Mouse (Mus musculus) telencephalon, adult 2 months (tissue): ENCODE results near the gene Wwc2.

ENCODE experiments used
- DNase-seq: peaks from one replicate; pipeline ENCODE4 v3.0.0-alpha.2; 2011; ENCODE audit warnings: low read depth, low spot score

Wwc2 gene

DNA sequence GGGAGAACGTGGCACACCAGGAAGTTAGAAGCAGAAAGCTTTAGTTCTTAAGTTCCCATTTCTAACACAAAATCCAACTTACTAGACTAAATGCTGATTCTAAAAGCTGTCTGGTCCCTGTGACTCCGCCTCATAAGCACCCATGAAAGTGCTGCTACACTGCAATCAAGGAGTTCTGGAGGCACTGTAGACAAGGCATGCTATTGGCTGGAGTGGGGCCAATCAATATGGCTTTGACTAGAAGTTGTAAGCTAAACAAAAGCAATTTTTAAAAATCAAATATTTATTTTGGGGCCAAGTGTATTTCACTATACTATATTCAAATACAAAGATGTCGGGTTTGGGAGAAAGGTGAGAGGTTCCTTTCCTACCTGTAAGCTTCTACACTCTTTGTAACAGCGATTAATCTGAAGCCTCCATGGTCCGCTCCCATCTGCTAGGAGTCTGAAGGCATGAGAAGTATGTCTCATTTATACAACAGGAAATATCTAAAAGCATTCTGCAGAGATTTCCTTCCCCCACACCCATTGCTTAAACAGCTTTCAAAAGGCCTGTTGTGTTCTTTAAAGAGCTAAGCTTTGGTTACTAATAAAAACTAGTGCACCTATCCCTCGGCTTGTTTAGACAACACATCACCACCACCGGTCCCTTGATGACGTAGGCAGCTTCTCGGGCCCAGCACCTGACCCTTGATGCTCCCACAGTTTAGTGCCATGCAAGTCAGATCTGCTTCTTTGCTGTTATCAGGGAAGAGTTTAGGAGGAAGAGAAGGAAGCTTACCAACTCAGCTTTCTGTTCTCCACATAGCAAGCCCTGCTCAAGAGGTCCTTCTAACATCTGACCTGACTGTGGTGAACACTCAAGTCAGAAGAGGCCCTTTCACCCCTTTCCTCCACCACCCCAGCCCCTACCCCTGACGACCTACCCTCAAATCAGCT, 50.5 kb downstream of the Wwc2 start:
- no peak for DNase-seq

DNA sequence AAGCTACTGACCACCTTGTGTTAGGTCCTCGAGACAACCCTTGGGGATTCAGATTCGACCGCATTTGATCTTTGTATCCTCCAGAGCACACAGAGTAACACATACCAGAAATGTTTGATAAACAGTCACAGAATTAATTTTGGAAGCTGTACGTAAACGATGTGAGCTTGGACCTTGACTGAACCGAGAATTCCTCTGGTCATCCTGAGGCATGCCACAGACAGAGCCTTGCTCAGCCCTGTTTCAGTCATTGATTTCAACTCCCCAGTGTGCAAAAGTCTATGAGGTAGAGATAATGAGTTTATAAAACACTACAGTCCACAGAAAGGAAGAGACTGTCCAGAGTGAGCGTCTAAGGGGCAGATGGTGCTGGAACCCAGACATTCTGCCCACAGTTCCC, 51.5 kb downstream of the Wwc2 start:
- no peak for DNase-seq

DNA sequence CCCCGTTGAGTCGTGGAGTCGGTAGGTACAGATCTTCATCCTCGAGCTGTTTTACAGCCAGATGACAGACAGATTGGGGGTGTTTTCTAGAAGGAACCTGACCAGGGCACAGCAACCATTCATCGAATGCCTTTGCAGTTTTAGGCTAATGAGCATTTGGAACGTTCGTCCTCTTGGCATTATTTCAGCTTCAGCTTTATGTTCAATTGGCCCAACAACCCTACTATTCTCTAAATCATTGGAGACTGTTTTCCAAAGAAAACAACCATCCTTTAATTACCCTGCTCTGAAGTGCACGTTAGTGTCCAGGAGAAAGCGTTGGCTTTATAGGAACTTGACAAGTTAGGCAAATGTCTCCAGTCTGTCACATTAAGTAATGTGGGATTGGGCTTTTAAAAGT, 54.3 kb downstream of the Wwc2 start:
- no peak for DNase-seq

DNA sequence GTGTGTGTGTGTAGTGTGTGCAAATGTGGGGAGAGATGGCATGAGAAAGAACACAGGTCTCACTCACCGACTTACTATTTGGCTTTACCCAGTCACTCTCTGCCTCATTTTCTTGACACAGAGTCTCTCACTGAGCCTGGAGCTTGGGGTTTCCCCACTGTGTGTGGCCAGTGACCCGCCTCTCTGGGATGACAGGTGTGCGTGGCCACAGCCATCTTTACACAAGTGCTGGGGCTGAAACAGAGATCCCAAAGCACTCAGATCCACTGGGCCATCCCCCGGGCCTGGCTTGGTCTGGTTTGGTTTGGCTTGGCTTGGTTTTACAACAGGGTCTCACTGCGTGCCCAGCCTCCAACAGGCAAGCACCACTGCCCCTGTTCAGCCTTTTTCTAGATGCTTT, 55.3 kb downstream of the Wwc2 start:
- no peak for DNase-seq

DNA sequence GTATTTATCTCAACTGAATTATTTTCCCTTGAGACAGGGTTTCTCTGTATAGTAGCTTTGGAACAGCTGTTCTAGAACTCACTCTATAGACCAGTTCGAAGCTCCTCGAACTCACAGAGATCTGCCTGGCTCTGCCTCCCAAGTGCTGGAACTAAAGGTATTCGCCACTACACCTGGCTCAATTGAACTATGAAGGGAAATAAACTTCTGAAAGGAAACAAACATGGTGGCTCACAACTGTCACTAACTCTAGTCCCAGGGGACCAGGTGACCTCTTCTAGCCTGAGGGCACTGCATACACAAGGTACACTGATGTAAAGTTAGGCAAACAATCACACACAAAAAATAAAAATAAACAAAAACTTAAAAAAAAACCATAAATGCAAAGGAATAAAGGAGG, 57.6 kb downstream of the Wwc2 start:
- no peak for DNase-seq

DNA sequence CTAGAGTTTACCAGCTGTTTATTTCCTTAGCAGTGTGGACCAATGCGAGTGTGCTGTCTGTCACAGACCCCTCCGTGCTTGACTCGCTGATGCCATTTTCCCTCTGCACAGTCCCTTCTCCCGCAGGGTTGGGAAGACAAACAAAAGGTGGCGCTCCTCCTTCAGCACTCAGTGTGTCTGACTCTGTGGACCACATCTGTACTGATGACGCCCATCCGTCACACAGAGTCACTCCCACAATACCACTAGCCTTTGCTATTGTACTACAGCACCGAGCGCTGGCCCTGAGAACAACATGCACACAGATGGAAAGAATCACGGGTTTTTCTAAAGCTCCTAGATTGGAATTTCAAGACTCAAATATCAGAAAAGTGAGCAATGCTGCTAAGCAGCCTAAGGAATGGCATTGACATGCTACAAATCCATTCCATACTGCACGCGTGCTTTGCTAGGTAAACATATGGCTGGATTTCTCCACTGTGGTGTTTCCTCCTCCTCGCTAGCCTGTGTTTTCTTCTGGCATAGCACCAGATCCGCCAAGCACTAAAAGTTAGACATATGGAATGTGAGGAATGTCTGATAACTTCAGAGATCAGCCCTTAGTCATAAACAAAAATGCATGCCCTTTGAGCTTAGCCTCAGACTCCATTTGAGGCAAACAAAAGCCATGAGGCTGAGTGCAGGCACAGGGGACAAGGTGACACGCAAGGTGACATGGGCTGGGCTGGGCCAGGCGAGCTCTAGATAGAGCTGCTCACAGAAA, 58.5 kb downstream of the Wwc2 start:
- DNase-seq, result peak; percentile 50

DNA sequence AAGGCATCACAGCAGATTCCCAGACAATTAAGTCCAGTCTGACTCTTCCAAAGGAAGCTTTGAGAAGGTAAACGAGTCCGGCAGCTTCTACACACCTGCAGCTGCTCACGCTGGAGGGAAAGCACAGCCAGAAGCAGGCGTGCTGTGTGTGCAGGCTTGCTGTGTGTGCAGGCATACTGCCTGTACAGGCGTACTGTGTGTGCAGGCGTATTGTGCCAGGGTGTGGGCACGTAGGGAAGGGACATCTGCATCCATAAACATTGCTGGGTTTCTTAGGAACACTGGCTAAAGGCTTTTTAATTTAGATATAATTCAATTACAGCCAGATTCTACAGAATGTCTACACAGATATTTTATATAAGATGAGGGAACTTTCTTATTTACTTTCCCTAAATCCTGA, 59.4 kb downstream of the Wwc2 start:
- DNase-seq, result no peak

DNA sequence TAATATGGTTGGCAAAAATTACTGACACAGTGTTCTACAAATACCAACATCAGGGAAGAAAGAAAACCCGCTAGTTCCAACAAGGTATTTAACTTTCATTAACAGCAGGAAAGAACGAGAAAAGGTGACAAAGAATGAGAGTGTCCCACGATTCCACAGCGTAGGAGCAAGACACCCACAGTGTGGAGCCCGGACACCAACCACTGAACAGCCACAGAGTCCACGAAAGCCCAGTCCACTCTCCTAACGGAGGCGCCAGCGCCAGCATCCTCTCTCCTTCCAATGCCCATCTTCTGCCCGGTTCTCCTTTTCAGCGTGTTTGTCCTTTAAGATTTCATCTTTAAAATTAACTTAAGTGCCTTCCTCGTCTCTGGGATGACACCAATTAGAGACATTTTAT, 61.1 kb downstream of the Wwc2 start:
- DNase-seq, result no peak

DNA sequence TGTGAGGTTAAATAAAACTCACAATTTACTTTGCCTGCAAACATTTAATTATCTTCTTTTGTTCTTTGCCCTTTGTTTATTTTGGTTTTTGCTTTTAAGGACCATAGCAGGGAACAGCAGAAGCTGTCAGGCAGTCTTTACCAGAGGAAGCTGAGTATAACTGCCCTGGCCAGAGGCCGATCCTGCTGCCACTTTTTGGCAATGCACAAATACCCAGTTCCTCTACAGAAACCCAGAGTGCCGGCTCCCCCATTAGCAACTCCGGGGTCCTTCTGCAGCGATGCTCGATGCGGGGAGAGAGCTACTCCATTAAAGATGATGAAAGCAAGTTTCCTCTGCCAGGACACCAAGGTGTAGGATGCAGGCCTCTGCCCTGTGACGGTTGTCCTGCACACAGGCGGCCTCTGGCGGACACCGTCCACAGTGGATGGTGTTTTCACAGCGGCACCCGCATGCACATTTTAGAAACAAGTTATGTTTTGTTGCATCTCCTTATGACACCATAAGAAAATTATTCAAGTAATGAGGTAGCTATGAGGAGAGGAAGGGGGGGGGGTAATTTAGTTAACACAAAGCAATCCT, 62.0 kb downstream of the Wwc2 start:
- no peak for DNase-seq

DNA sequence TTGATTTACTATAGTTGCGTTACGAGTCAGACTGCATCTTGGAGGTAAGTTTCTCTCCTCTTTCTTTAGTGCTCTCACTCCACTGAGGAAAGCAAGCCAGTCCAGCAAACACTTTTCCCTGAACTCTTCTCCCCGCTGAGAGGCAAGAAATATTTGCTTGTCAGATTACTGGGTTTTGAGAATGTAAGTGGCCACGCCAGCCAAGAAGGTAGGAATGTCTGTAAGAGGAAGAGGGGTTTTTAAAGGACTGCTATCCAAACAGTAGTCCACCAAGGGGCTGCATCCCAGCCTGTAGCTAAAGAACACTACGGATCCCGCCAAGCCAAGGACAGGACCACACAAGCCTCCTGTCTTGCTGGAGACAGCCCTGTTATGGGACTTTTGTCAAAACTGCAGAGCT, 65.8 kb downstream of the Wwc2 start:
- no peak for DNase-seq

DNA sequence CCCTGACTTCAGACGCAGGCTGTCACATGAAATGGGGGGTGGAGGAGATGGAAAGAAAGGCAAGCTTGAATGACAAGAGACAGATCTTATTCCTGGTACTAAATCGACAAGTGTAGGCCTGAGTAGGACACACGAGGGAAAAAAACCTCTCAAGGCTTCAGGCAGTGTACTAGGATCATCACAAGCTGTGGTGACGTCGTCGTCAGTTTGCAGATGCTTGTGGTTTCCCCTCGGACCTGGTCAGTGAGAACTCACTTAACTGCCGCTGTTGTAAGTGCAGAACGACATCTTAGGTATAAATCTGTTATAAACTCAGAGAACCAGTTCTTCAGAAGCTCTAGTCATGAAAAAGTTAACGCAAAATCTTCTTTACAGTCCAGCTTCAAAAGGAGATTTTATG, 67.9 kb downstream of the Wwc2 start:
- DNase-seq, result no peak

DNA sequence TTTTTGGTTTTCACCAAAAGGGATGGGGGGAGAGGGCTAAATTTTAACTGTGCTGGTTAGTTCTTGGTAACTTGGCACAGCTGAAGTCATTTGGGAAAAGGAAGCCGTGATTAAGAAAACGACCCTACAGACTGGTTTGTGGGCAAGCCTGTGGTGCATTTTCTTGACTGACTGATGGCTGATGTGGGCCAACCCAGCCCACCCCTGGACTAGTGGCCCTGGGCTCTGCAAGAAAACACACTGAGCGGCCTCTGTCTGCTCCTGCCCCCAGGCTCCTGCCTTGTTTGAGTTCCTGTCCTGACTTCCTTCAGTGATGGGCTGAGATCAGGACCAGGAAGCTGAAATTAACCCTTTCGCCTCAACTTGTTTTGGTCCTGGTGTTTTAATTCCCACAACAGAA, 68.7 kb downstream of the Wwc2 start:
- no peak for DNase-seq

DNA sequence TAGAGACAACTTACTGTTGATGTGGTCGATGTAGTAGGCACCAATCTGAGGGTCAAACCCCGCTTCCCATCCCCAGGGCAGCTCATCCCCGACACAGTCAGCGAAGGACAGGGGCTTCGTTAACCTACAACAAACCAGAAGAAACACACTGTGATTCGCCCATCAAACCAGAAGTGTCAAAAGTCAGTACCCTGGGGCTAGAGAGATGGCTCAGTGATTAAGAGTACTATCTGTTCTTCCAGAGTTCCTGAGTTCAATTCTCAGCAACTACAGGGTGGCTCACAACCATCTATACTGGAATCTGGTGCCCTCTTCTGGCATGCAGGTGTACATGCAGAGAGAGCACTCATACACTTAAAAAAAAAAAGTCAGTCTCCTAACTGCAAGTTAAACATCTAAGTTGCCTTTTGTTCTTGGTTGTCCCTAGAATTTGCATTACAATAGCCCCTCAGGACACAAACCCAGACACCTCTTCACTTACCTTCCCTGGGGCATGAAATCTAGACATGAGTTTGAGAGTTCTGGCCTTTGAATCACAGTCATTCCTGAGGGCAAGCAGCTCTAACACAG, 70.1 kb downstream of the Wwc2 start:
- DNase-seq, result no peak

DNA sequence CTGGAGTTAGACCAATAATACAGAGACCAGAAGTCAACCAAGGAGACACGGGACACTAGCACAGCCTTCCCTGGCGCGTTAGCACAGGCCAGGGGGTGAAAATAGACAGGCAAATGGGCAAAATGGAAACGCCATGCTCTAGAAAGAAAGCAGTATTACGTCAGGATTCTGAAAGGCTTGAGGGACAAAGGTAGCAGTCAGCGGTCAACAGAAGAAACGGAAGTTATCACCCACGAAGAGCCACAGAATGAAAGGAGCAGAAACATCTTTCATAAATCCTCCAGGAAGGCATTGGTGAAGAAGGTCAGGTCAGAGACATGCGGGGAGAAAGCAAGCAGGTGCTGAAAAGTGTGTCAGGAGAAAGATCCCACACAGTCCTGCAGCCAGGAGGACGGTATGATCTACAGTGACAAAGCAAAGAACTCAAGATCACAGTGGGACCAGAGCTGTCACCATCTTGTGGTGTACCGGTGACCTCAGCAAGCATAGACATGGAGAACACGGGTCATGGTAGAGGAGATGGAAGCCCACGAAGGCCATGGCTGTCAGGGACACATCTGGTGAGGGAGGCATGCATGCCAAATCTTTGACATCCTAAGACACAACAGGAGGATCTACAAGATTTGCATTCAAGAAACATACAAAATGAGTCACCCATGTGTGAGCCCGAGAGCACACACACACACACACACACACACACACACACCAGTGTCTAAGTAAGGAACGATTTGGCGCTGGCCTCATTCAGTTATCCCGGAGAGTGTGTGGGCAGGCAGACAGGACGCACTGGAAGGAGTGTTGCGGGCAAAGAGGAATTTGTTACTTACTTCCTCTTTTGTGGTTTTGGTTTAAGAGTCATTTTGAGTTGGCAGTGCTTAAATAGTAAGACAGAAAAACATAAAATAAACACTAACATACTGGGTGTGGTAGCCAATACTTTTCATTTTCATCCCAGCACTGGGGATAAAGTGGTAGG, 73.4 kb downstream of the Wwc2 start:
- peak; percentile 28 for DNase-seq

DNA sequence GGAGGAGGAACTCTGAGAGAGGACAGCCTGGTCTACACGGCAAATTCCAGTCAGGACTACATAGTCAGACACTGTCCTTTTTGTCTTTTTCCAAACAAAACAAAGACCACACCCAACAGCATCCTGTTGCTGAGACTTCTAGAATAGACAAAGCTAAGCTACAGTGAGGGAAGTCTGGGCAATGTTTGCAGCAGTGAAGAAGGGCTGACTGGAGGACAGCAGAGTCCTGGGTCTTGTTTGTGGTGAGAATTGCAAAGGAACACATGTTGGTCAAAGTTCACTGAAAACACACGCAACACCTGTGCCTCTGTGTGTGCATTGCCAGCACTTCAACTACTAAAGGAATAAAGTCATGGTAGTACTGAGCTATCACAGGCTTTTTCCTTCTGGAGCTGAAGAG, 75.2 kb downstream of the Wwc2 start:
- DNase-seq, result no peak

DNA sequence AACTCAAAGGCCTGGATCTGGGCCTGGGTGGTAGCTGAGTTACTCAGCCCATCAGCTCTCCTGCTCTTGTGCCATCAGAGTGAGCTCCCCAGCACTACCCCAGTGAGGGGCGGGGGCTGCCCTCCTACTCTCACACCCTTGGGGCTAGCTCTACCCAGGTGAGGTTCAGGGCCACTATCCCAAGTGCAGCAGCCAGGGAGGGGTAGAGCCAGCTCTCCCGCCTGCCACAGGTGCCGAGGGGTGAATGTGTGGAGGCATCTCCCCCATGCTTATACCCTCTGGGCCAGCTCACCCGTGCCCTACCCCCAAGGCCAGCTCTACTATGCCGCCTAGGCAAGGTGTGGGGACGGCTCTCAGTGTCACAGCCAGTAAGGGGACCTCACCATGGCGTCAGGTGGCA, 75.8 kb downstream of the Wwc2 start:
- DNase-seq, result no peak

DNA sequence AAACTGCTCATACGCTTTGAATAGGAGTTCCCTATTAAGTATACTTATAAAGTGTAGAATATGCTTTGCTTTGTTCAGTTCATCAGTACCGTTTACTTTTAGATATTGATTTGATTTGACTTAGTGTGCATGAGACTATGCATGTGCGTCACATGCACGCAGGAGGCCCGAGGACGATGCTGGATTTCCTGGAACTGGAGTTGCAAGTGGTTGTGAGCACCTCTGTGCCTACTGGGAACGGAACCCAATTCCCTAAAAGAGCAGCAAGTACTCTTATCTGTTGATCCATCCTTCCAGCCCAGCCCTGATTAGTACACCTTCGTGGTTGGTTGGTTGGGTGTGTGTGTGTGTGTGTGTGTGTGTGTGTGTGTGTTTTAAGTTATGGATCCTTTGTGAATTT, 76.6 kb downstream of the Wwc2 start:
- DNase-seq, result no peak

DNA sequence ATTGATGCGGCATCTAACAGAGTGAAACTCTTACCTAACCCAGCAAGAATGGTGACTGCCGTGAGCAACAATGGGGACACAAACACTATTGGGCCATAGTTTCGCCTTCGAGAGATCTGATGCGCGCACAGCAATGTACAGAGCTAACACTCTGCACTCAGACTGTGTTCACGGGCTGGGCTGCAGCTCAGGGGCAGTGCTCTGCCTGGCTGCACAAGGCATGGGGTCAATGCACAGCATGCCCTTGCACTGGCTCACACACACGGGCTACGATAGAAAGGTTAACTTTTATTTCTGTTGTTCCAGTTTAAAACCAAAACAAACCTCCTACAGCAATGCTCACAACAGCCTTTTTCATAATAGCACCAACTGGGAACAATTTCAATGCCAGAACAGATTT, 77.1 kb downstream of the Wwc2 start:
- no peak for DNase-seq

DNA sequence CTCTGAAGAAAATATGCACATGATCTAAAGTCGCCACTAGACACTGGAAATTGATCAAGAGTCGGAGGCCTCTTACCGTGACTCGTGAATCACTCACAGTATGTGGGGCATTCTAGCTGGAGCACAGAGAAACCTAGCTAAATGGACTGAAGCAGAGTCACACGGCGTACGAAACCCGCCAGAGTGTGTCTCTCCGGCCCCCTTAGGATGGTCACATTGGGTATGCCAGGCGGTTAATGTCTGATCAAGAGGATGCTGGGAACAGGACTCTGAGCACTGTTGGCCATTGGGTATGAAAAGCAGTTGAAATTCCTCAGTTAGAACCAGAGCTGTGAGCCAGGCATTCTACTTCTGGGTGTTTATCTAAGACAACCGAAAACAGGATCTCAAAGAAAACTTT, 81.0 kb downstream of the Wwc2 start:
- no peak for DNase-seq

DNA sequence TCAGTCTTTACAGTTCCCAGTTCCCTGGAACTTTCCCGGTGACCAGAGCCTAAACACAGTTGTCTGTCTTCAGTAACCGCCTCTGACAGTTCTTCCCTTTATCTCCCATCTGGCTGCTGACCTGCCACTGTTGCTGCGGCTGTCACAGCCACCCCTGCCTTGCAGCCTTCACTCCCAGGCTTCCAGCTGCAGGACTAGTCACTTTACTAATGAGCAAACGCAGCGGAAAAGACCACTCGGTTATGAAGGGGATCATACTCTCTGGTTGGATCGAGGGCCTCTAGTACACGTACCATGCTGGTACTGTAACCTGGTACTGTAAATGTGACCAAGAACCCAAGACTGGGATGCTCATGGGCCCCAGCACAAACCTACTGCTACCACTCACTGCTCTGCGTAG, 83.7 kb downstream of the Wwc2 start:
- no peak for DNase-seq

DNA sequence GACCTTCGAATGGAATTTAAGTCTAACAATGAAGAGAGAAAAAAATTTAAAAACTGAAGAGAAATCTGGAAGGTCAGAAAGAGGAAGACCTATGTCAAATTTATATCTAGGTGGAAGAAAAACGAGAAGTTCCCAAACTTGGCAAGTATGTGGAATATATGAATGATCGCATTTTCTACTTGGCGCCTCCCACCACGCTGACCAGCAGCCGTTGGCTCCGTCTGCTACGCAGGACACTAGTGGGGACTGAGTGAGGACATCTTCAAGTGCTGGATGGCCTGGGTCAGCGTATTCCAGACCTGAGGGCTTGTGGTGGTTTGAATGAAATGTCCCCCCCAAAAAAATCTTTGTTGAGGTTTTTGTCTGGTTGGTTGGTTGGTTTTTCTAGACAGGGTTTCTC, 84.6 kb downstream of the Wwc2 start:
- no peak for DNase-seq
